Mouse (Mus musculus): ENCODE measurements around the gene Sorbs2.
A peak's percentile ranks its signal among the peaks of the same experiment; 100 is the strongest.

Gene Sorbs2

DNA sequence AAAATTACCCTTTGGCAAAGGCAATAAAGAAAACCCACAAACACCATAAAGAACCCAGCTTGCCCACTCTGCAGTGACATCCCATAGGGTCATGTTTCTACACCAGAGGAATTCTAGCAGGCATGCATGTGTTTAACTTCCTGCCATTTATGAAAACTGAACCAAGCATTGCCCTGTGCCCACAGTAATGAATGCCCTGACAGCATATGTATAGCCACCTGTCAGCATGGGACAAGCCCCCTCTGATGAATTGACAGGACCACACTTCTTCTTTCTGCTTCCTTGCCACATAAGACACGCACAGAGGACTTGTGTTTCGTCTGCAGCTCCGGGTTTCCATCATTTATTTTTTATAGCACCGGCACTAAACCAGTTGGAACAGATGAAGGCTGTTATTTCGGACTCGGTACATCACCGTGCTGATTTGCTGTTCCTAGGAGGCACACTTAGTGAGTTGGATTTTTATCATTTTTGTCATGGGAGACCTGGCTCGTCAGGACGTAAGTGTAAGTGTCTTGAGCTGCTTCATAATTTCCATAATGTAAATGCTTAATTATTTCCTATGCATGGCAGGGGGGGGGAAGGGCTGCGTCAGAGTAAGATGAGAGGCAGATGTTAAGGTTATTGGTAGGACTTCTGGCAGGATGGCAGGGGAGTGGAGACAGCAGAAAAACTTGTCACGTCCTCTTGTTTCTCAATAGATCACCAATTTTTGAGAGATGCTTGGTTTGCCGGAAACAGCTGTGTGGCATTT, 180.5 kb downstream of the Sorbs2 start:
- no peak for DNase-seq

DNA sequence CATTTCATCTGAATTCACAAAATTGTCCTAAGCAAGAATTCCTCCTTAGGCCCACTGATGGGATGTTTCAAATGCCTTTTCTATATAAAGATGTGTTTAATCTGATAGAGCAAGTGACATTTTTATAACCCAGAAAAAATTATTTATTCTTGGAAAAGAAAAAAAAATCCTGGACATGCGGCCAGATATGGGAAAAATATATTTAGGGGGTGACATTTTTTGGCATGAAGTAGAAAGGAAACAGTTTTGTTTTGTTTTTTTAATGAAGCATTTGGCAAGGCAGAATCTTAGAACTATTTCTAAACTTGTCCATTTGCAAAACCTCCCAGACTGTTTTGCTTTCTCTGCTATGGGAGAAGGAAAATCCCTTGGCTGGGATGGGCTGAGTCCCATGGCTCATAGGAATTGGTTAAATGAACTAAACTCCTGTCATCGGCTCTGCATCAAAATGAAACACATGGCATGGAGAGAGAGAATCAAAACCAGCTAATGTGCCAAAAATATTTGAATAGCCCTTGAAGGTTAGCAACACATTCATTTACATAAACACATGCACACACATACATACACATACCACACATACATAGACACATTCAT, 182.1 kb downstream of the Sorbs2 start:
- DNase-seq, result no peak

DNA sequence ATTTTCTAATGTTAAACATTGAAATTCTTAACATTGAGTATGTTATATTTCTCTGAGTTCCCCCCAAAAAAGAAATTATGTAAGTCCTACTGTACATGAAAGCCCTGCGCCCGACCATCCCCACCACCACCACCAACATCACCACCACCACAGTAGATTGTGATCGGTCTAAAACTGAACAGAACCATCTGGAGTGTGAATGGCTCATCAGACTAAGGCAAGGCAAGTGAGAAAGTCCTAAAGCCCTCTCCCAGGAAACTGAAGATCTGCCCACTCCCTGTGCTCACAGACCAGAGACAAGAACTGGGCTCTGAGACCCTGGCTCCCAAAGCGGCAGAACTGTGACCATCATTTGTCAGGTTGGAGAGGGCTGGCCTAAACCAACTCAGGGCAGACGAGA, 192.5 kb downstream of the Sorbs2 start:
- no peak for DNase-seq

DNA sequence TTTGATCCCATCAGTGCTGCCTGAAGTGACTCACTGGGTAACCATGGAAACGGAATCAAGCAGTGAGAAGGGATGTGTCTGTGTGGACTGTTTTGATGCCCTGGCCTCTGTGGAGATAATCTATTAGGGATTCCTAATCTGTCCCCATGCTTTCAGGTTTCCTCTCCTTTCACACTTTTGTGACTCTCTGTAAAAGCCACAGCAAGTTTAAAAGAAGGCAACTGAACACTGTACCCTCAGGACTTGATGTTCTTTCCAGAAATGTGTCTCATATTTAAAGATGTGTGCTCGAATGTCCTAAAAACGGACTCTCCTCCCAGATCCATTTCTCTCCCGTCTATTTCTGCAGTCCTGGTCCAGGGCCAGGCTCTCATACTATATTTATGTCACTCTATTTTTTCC, 196.1 kb downstream of the Sorbs2 start:
- DNase-seq, result no peak

DNA sequence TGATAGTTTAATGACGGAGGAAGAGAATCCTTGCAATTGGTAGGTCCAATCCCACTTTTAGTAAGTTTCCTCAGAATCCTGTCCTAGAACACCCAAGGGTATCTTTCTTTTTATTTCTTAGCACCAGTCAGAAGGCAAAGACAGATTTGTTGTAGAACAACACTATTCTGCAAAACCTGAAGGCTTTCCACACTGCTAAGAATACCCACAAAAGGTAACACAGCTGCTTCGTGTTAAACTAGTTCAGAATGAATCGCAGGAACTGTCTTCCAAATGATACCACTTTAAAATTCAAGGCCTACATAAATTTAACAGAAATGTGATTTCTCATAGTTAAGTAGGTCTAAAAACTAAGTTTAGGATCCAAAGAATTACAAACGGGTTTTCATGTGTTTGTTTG, 201.5 kb downstream of the Sorbs2 start:
- no peak for DNase-seq

DNA sequence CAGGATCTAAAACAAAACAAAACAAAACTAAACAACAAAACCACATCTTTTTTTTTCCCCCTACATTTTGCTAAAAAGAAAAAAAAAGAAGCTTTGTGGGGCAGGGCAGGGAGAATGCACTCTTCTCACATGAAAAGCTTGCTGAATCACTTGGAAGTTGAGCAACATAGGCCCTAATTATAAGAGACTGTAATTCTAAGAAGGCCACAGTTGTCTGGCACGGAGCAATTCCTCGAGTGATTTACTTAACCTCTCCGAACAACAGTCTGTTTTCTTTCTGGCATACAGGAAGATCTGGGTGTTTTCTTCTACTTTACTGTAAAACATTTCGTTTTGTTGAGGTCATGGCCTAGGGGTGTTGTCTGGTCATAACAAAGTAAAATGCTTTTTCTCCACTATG, 202.1 kb downstream of the Sorbs2 start:
- no peak for DNase-seq

DNA sequence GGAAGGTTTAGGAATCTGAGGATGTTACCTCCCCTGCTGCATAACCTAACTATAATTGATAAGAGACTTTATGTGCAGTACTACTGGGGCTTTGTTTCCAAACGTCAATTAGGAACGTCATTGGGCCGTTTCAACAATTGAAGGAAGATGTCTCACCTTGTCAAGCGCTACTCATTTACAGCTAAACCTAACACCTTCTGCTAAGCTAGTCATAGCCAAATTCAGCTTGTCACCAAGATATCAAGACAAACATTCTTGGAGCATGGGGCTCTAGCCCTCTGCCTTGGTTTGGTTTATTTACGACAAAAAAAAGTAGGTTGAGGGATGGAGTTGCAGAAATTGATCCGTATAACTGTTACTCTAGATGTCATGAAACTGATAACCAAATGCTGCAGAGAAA, 205.0 kb downstream of the Sorbs2 start:
- DNase-seq, result no peak

DNA sequence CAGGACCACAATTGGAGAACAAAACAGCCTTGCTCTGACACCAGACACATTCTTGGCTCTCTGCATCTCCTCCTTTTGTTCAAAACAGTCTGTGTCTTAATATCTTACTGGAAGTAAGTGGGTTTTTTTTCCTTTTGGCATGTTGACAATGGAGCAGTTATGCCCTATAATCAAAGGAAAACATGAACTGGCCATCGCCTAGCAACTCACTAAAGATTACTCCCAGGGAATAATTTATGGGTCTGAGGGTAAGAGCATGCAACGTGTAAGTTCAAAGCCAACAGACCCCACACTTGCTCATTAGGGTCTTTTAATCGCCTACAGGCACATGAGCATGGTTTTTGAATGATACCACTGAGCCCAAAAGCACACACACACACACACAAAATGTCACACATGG, 207.2 kb downstream of the Sorbs2 start:
- DNase-seq, result no peak

DNA sequence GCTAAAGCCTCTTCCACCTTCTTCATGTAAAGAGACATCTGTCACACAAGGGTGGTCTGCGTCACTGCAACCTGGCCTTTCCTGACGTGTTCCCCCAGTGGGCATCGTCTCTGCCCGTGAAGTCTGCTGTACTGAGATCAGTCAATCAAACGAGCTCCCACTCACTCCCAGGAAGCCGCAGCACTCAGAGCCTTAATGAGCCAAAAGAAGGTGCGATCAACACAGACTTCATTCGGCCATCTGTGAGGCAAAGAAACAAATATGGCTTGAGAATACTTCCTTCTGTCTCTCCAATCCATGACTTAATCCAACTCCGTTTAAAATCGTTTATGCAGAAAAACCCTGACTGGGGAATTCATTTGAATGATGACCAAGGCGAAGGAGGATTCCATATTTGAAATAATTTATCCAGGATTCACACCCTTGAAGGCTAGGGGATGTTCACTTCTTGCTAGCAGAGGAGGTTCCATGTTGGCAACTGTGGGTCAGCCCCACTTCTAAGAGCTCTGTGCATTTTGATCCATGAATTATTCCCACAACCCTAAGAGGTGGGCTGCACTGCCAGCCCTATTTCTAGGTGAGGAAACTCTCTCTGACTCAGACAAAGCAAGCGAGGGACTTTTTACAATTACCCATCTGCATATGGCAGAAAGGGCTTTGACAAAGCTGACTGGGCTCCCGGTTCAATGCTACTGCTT, 207.9 kb downstream of the Sorbs2 start:
- DNase-seq, result peak; percentile 52

DNA sequence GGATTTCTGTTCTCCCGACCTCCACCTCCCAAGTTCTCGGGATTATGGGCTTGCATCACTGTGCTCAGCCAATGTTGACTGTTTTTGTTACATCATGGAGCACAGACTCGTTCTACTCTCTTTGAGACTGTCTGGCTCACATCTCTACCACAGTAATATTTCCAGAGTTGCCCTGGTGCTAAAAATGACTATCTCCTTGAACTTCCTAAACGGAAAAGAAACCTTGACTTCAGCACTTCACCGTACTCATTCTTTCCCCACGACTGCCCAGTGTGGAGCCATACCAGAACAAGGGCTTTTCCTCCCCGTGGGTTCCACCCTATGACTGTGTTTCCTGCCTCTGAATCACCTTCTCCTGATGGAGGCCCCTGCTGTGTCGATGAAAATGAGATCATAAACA, 212.2 kb downstream of the Sorbs2 start:
- DNase-seq, result no peak

DNA sequence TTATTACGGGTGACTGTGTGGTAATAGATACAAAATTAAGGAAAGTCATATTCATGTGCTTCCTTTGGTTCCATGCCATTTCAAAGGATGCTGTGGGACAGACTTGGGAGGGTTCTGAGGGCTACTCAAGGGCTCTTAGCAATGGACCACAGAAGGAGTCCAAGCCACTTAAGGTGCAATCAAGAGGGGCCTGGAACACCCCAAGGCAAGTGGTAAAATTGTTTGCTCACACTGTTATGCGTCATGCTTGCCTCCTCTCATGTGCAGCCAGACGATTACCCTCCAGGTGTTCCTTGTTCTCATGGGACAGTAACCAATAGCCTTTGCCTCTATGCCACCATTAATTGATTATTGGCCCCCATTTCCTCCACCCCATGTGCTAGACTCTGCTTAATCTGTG, 216.6 kb downstream of the Sorbs2 start:
- no peak for DNase-seq

DNA sequence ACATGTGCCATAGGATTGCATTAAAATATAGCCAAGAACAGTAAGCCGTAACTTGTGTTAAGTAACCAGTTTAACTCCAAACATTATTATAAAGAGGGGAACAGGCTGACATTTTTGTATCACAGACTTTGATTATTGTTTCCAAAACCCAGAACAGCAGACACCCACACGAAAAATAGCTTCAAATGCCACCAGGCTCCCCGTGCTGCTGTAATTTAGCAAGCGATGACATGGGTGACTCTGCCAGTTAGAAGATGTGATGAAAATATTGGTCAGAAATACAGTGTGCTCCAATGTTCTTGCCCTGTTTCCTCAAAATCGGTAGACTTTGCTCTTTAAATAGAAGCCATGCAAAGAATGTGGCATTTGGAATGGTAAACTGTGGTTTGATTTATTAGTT, 217.7 kb downstream of the Sorbs2 start:
- DNase-seq, result no peak

DNA sequence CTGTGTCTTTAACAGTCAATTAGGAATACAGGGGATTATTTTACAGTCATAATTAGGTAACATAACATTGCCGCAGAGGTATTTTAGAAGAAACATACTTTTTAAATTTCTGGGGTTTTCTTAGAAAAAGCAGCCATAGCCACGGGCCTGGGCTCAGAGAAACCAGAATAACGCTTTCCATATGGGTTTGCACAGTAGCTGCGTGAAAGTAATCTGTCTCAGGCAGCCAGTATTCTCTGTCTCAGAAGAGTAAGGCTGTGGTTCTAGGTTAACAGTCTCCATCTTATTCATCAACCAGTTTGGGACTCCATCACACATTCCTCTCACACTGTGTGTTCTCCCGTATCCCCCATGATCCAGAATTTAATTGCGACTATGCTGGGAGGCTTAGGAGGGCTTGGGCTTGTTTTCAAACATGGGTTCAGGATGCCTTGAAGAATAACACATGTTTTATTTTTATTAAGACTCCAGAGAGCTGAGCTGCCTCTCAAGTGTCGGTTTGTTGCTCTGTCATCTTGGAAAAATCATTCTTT, 222.3 kb downstream of the Sorbs2 start:
- no peak for DNase-seq

DNA sequence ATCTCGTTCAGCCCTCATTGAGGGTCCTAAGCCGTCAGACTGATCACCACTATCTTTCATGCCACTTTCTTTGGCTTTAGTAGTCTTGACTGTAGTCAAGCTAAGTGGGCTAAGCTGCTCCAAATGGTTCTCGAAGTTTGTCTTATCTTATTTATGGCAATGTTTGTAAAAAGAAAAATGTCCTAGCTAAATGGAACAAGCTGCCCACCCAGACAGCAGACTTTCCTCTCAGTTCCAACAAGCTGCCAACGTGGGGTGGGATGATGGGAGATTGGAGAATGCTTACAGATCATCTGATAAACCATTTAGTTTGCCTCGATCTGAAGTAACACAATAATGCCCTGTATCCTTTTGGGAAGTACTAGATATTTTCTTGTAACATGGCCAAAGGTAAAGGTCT, 223.2 kb downstream of the Sorbs2 start:
- no peak for DNase-seq

DNA sequence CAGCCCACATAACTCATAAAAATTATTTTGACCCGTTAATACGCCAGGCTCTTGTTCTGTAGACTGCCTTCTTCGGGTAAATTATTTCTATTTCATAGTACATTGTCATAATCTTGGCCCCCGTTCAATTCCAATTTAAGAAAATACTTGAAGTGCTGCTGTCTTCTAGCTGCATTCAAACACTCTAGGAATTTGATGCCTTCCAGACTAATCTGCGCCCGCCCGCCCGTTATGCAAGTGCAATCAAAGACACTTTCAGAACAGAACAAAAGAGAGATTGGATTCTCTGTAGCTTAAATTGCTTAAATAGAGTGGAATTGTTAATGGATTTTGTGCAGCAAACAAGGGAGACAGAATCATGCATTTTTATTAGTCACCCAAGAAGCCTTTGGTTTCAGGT, 226.5 kb downstream of the Sorbs2 start:
- no peak for DNase-seq

DNA sequence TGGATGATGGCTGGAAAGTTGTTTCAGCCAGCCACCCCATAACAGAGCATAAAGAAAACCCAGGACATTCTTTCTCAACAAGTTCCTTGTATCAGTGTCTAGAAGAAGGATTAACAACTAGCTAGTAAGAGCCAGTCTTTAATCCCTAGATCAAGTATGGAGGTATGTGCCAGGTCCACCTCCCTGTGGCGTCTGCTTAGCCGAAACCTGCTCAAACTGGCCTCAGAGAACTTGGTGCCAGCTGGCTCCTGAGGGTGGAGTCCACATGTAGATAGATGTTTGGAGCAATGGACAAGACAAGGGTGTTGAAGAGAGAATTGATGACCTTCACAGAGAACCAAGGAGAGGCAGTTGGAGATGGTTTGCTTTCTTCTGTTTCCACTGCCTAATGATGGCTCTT, 229.7 kb downstream of the Sorbs2 start:
- DNase-seq, result no peak

DNA sequence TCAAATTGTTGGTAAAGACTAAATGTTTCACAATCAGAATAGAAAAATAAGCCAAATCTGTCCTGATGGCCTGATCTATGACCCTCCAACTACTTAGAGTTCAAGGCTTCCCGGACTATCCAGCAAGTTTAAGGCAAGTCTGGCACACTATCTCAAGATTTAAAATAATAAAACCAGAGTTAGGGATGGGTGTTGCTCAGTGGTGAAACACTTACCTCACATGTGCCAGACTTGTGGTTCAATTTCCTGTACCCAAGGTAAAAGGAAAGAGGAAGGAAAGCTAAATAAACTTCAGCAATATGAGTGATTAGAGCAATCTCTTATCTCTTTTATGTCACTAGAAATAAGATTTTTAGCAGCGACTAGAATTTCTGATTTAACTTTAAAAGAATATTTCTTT, 235.7 kb downstream of the Sorbs2 start:
- no peak for DNase-seq

DNA sequence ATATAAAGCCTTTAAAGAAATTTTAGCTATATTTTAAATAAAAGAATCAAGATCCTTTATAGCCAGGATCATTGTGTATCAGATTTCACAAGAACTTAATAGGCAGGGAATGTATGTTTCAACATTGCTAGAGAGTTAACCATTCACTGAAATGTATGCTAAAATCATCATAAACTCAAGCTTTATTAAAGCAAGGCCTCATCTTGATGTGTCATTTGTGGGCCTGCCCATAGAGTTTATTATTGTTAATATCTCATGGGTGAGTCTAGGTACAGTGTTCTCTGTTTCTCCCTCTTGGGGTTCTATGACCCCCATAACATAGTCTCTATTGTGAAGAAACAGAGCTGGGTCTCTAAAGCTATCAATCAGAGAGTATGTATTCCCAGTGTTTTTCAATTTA, 236.2 kb downstream of the Sorbs2 start:
- DNase-seq, result no peak

DNA sequence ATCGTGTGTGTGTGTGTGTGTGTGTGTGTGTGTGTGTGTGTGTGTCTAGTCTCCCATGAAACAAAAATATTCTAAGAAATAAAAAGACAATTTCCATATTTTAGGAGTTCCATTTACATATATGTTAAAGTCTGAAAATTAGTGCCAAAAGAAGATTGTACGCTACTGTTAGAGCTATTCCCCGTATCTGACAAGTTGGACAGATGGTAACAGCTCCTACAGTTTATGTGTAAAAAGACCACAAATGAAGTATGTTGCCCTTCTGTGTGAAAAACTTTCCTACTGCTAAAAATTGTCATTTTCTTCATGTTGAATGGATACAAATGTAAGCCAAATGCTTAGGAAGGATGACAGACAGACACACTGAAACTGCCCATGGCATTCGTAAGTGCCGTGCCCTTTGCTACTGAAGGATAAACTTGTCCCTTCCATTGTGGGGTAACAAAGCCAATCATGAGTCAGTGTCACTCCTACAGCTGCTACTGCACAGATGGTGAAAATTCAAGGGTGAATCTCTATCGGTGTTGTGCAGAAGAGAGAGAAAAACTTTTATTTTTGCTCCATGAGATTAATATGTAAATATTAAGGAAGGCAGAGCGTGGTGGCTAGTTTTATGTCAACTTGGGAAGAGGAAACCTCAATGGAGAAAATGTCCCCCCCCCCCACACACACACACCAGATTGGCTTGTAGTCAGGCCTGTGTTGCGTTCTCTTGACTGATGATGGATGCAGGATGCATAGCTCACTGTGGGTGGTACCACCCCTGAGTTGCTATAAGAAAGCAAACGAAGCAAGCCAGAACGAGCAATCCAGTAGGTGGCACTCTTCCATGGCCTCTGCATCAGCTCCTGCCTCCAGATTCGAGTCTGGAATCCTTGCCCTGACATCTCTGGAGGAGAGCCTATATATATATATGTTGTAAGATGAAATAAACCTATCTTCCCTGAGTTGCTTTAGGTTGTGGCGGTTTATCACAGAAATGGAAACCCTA, 244.2 kb downstream of the Sorbs2 start:
- no peak for DNase-seq

DNA sequence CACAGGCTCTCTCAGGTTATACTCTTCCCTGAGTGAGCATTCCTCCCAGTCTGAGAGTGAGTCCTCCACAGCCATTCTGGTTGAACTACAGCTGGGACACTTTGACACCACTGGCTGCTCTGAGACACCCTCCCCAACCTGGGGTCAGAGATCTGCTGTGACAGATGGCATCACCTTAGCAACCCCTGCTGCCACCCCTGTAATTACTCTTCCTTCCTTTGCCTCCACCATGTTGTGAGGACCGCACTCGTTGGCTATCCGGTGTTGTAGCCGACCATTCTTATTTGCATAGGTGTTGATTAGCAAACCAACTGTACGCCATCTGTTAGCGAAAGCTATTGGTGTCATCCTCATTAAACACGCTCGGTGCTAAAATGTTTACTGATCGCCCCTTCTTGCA, 247.9 kb downstream of the Sorbs2 start:
- DNase-seq, result no peak

DNA sequence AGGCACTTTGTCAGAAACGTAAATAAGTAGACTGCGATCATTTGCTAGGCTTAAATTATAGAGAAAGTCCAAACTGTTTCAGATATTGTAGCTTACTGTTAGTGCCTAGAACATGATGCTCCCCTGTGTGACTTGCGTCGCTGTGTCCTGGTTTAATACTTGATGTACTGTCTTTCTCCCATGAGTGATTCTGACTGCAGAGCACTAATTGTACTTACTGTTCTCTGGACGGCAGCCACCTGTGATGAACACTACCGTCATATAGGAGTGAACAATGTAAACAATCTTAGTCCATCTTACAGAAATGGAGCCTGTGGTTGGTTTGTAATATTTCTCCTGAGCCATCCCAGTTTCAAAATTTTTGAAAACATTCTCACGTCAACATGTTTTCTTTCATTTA, 248.4 kb downstream of the Sorbs2 start:
- DNase-seq, result no peak

DNA sequence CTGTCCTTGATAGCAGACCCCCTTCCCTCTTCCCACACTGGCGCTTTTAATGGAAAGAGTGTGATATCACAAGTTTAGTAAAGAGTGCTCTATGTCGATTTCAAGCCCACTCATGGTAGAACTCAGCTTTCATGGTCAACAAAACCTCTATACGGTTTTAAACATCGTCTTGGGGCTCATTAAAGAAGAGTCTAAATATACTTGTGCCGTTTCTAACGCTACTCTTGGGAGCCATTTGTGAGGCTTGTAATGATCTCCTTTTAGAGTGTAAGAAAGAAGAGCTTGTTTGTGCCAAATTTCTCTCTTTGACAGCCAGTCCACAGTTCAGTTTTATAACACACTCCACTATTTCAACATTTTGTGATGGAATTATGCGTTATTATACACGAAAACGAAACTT, 253.0 kb downstream of the Sorbs2 start:
- no peak for DNase-seq

DNA sequence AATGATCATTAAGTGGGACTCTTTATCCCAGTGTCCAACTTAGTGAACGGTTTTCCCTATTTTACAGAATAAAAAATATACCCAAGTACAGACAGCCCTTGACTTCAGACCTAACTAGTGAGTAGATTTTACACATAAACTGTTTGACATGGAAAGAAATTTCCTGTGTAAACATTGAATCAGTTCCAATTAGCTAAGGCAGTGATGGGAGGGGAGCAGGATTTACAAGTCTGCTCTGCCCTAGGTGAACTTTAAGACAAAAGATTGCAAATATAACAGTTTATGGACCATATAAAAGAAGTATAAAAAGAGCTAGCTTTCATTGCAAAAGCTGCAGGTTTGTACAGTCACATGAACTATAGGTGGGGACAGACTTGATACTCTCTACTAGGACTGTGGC, 253.5 kb downstream of the Sorbs2 start:
- DNase-seq, result no peak

All from right cerebral cortex, postnatal 25 days (tissue).